Mouse (Mus musculus): Measurements from ENCODE around the gene Gsto2.

DNA sequence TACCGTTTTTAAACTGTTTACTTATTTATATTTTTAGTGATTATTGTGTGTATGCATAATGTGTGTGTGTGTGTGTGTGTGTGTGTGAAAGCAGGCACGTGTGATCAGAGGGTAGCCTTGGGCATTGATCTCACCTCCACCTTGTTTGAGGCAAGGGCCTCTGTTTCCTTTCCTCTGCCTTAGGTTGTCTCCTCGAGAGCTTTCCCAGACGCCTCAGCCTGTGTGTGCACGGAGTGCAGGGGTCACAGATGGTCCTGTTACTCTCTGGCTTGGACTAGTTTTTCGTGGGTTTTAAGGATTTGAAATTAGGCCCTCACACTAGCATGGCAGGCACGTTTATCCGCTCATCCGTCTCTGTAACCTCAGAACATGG lies 17.5 kb downstream of the Gsto2 start:
- TF ChIP-seq CTCF (IDR thresholded peaks at IDR 0.05; ENCODE audit: borderline replicate concordance, control insufficient read depth, extremely low read depth, insufficient read depth, low read length, poor library complexity), result no peak
- no peak for TF ChIP-seq POLR2A (IDR thresholded peaks at IDR 0.05; ENCODE audit: control insufficient read depth, extremely low read depth, insufficient read depth, low read length, poor library complexity)

Measured in thymus, adult 2 months (tissue).